Comparison of ENCODE assay signal across 9 mouse cellular contexts in the genomic region with DNA sequence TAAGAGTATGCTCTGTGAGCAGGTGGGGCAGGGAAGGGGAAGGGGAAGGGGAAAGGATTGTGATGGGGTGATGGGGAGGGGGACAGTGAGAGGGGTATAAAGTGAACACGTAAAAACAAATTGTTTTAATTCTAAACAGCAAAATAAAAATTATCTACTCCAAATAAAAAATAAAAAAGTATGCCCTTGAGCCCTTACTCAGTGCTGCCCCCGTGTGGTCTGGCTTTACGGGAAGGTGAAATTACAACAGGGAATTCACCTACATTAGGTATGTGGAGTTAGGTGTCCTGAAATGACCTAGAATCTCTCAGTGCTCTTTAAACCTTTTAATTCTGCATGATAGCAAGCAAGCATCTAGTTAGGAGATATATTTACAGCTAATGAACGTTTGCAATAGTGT.
DNase-seq lines count a peak whose midpoint lies in the region; TF ChIP-seq lines count a peak whose summit lies in the region.
"Had no signal": no experiment of that assay in that cellular context is flagged by ENCODE, and none has a peak within 500 bp of the region (broad histone marks: within the 10 kb centered on the region; RNA-seq: fewer than 3 reads in every experiment).

No protein-coding gene starts in this region.

- H3K36me3 ChIP-seq in E14TG2a.4 (ENCODE audit: insufficient read depth, low read length) = no peaks in the 10 kb centered on the region
- H3K36me3 ChIP-seq: stomach, embryonic 15.5 days had no signal

- intact Hi-C loops in heart, postnatal 10 days (cut with DNase I) = no loop called here
- intact Hi-C loops in left cerebral cortex, postnatal 10 days (cut with DNase I) = no loop called here

- no peak overlapping the region for H3K27ac ChIP-seq in layer of hippocampus, adult 2 months
- H3K27ac ChIP-seq: stomach, embryonic 15.5 days had no signal

- no peak for DNase-seq in layer of hippocampus, adult 2 months (ENCODE audit: low spot score in 2 of 2)
- no peak for DNase-seq in layer of hippocampus, adult 8-10 months (ENCODE audit: low spot score in 2 of 2)
- peak; percentile 54 for DNase-seq in ZHBTc4 (ENCODE audit: low read depth, low spot score)
- peak; percentile 37 to 76 for DNase-seq in heart, postnatal 10 days
- DNase-seq in thymus, postnatal 10 days (ENCODE audit: low spot score in 2 of 2) = peak; percentile 23 to 65
- no peak for DNase-seq in left cerebral cortex, postnatal 10 days (ENCODE audit: extremely low spot score in 1 of 2, low spot score in 2 of 2)

- H3K4me3 ChIP-seq in layer of hippocampus, adult 2 months = no peak overlapping the region
- H3K4me3 ChIP-seq in E14TG2a.4 (replicated peaks; ENCODE audit: low read length) = no peak overlapping the region
- H3K4me3 ChIP-seq: megakaryocyte, embryonic 14.5 days; stomach, embryonic 15.5 days had no signal

- H3K9me3 ChIP-seq in E14TG2a.4 (ENCODE audit: low read length) = no peaks in the 10 kb centered on the region
- H3K9me3 ChIP-seq: megakaryocyte, embryonic 14.5 days; stomach, embryonic 15.5 days had no signal

- H3K4me1 ChIP-seq in E14TG2a.4 (replicated peaks; ENCODE audit: low read depth, low read length) = no peaks in the 10 kb centered on the region
- H3K4me1 ChIP-seq: stomach, embryonic 15.5 days had no signal

- no peaks in the 10 kb centered on the region for H3K27me3 ChIP-seq in E14TG2a.4 (ENCODE audit: insufficient read depth, low read length)
- H3K27me3 ChIP-seq: megakaryocyte, embryonic 14.5 days; stomach, embryonic 15.5 days had no signal

- peak; percentile 93 for TF ChIP-seq CTCF in layer of hippocampus, adult 2 months (conservative IDR thresholded peaks at IDR 0.05)
- TF ChIP-seq CTCF in E14TG2a.4 (conservative IDR thresholded peaks at IDR 0.05; ENCODE audit: low read length) = peak; percentile 97

Comparison
In these comparisons a context has a peak if more than half of its experiments do, and no peak if none do; other contexts are left out.
1. DNase-seq: peak in ZHBTc4 (single experiment), heart, postnatal 10 days (2 of 2) and thymus, postnatal 10 days (2 of 2); none in layer of hippocampus, adult 2 months (0 of 2), layer of hippocampus, adult 8-10 months (0 of 2) and left cerebral cortex, postnatal 10 days (0 of 2).